Mouse (Mus musculus) neutrophil, adult 83 days (primary cell): Measurements from ENCODE around the gene Eefsec. TPM values are rescaled to one million over a fixed set of nuclear protein-coding genes. Genes with fewer than 3 reads are reported as not detected.

Experiments used
- total RNA-seq, 2 experiments: library from RNA; stranded (reverse); gene quantifications; one replicate each; pipeline ENCODE4 v1.2.4; 2023

Gene Eefsec
- total RNA-seq: 10 to 100 TPM; 14.8 to 15.9 TPM

DNA sequence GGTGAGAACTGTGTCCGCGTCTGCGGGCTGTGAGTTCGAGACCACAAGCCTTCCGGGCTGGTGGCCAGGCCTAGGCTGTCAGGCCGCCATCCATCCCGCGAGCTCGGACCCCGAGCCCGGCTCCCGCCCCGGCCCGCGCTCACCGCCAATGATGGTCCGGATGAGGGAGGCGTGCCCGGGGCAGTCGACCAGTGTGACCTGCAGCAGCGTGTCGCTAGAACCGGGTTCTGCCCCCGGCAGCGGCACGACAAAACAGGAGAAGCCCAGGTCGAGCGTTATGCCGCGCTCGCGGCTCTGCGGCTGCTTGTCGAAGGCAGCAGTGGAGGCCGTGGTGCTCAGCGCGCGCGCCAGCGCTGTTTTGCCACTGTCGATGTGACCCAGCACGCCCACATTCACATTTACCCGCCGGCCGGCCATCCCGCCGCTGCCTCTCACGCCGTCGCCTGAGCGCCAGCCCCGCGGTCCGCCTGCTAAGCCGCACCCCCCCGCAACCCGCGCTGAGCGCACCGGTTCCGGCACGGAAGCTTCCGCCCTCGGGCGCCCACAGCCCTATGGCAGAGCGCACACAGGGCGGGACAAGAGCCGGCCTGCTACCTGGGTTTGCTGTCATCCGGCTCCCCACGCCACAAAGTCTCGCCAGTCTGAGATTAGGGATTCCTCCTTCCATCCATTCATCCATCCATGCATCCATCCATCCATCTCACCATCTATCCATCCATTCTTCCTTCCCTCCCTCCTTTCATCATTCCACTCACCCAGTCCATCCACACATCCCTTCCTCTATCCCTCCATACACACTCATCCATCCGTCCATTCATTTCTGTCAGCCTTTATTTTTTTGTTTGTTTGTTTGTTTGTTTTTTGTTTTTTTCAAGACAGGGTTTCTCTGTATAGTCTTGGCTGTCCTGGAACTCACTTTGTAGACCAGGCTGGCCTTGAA lies at the start of gene Eefsec:
Eefsec (minus strand) TSS at position 477 of the 940 bp plus-strand sequence.

GRCm38 (mm10) chr6:88465181-88465920 lies 19.0 kb upstream of the Eefsec start, which contains the start of gene Ruvbl1:
Gene Ruvbl1 (plus strand): TSS chr6:88465409.

DNA sequence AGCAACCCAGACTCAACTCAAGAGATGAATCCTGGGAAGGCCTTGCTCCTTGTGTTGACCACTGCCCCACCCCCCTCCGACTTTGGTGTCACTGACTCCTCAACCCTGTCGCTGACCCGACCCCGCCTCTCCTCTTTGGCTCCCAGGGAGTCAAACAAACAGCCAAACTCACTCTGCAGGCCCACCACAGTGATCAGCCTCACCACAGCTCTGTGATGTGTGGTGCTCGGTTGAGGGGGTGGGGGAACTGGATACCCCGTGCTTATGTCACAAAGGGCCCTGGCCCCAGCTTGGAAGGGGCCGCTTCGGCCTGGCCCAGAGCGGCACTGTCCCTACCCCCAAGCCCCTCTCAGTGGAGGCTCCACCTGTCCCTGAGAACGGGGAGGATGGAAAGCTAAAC lies 224.4 kb downstream of the Eefsec start, which contains the start of gene Dnajb8:
Dnajb8 (plus strand) TSS at position 301 of the 400 bp plus-strand sequence.

Other genes starting within 250 kb of the Eefsec start
- gene Dnajb8, start 224.3 kb downstream of the Eefsec start, total RNA-seq: not detected
- 10 to 100 TPM; 14.5 to 16.4 TPM for gene Ruvbl1, start 18.9 kb upstream of the Eefsec start, total RNA-seq
- gene Sec61a1, start 72.4 kb upstream of the Eefsec start, total RNA-seq: 100 to 1,000 TPM; 152 to 172 TPM
- gene Kbtbd12, start 191.4 kb upstream of the Eefsec start, total RNA-seq: not detected